Mouse (Mus musculus) spleen, postnatal 4 days (tissue): ENCODE data around the gene Tectb.
"Not testable (repeated sequence)": the region's sequence is repeated elsewhere in the genome, so short reads cannot be mapped to it uniquely, and the experiment has no call there.

Experiments used
- DNase-seq, 2 experiments: peaks; one replicate each; pipeline ENCODE4 v3.0.0; 2022; ENCODE audit warnings: low spot score in 2 of 2

Tectb gene

GRCm38 (mm10) chr19:55180433-55180832 lies at the start of gene Tectb:
TSS of gene Tectb (plus strand) at chr19:55180733.
- no peak for DNase-seq

GRCm38 (mm10) chr19:55131747-55132146 lies 48.8 kb upstream of the Tectb start:
- DNase-seq, result no peak

GRCm38 (mm10) chr19:55132476-55132875 lies 48.1 kb upstream of the Tectb start:
- no peak for DNase-seq

DNA sequence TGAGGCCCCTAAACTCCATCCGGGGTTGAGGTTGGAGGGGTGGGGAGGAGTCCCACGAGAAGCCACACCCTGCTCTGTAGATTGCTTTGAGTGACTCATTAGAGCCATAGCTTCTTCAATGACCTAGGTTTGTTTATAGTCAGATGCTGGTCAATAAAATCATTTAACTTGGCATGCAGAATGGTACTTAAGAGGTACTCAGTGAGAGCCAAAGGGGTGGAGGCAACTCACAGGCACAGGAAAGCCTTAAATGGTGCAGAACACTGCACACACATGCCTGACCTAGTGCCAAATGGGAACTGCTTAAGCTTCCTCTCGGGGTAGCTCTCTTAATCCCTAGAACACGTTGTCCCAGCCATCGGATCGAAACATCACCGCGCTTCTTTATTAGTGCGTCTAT lies 46.0 kb upstream of the Tectb start:
- DNase-seq, result no peak

- no peak for DNase-seq
These were observed 44.6 kb upstream of the Tectb start for GRCm38 (mm10) chr19:55135918-55136317.

DNA sequence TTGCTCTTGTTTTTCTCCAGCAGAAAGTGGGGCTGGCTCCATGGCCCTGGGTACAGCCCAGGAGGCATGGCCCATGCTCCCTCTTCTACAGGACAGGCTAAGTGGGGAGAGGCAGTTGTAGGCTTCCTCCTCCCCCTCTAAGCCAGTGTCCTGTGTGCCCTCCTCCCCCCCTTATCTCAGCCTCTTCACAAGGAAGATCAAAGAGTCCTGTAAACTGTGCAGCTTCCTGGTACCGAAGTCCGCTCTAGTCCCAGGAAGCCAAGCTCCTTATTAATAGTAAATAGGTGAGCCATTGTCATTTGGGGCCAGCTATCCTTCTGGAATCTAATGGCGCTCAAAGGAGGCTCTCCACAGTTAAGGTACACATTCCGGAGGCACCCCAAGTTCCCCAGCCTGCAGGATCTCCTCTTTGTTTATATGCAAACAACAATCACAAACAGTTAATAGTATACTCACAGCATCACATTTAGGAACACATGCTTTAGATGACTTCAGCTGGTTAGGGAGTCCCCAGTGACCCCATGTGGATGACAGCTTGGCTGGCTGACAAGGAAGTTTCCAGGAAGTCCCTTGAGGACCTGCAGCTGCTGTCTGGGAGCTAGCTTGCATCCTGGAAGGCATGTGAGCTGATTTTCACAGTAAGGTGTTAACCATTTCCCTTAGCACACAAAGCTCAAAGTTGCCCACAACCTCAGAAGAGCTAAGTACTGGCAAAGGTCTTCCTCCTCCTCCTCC lies 43.7 kb upstream of the Tectb start:
- DNase-seq, result no peak

GRCm38 (mm10) chr19:55137884-55138283 lies 42.6 kb upstream of the Tectb start:
- no peak for DNase-seq

GRCm38 (mm10) chr19:55138506-55138905 lies 42.0 kb upstream of the Tectb start:
- no peak for DNase-seq

DNA sequence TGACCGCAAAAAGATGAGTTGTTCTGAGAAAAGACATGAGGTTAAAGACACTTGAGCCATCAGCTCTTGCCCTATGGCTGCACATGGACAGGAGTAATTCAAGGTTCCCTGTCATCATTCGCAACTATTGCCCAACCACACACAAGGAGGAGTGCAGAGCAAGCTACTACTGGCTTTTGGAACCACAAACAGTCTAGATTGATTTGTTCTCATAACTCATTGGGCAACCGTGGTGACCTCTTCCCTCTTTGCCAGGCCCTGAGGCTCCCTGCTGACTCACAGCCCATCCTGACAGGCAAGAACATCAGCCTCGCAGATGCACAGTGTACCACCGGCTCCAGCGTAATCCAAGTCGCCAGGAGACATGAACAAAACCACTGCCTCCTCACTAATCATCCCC lies 41.2 kb upstream of the Tectb start:
- no peak for DNase-seq

DNA sequence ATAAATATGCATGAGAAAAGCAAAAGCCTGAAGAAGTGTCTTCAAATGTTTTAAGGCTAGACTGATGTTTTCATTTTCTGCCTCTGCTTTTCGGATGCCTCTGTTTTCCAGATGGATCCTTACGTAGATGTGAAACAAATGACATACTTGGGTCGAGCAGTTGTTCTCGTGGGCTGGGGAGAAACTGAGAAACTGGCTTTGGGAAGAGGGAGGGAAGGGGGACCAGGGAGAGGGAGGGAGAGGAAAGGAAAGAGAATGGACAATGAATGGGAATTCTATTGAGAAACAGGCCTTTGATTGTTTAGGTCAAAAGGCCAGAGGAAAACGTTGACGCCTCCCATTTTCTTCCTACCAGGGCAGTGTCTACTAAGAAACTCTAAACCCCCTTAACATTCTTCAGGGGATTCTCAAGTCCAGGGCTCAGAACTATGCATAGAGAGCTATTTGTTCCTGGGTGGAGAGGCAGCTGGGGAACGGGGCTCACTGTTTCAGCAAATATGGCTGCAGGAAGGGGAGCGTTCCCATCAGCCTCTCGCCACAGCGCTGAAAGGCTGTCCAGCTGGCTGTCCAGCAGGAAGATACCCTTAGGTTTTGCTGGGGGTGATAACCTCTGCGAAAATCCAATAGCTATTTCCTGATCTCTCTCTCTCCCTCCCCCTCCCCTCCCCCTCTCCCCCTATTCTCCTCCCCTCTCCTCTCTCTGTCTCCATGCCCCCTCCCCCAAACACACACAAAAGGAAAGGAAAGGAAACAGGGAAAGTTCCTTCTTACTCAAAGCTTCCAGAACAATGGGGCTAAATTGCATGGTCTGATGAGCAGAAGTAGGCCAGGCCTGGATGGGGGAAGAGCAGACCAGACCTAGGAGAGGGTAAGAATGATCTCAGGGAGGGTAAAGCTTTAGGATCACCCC lies 36.9 kb upstream of the Tectb start:
- DNase-seq, result no peak

DNA sequence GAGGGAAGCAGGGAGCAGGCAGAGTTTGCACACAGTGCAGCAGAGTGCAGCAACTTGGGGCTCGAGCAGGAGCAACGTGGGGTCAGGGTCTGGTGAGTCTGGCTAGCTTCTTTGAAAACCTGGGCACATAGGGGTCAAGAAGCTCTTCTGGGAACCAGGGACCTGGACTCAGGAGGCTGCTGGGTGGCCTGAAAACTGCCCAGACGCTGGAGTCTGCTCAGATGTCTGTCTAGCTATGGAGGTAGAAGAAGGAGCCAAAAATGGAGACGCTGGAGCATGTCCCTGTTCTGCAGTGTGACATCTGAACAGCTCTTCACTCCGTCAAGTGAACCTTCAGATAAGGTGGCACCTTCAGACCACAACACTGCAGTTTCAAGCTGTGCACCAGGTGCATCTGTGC lies 35.8 kb upstream of the Tectb start:
- no peak for DNase-seq

GRCm38 (mm10) chr19:55145136-55145535 lies 35.4 kb upstream of the Tectb start:
- DNase-seq, result no peak

GRCm38 (mm10) chr19:55147568-55147967 lies 33.0 kb upstream of the Tectb start:
- DNase-seq, result no peak

DNA sequence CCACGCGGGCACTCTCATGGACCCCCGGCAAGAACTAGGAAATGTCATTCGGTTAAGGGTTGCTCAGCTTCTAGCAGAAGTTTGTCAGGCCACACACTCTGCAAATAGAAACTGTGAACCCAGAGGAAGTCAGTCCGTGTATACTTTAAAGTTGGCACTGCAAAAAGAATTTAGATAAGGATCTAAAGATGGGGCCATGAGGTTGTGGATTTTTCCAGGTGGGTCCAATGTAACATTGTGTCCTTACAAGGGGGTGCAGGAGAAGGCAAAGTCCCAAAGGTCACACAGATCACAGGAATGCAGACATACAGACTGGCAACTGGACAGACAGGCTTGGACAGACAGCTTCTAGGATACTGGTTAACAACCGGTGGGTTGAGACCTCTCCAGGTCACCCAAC lies 32.4 kb upstream of the Tectb start:
- no peak for DNase-seq

GRCm38 (mm10) chr19:55149646-55150045 lies 30.9 kb upstream of the Tectb start:
- DNase-seq, result no peak

DNA sequence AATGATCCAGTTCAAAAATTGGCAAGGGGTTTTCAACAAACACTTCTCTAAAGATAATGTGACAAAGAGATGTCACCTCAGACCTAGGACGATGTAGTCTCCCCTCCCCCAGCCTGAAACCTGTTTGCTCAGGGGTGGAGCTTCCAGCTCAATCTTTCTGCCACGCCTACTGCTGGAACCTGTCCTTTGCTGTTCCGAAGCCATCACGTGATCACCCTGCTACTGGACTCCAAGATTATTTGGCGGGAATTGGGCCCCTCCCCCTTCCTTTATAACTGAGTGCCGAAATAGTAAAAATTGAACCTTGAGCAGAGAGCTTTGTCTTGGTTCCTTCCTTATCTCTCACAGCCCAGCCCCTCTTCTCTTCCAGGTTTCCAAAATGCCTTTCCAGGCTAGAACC lies 28.3 kb upstream of the Tectb start:
- not testable (repeated sequence) for DNase-seq

GRCm38 (mm10) chr19:55152983-55153382 lies 27.6 kb upstream of the Tectb start:
- no peak for DNase-seq

DNA sequence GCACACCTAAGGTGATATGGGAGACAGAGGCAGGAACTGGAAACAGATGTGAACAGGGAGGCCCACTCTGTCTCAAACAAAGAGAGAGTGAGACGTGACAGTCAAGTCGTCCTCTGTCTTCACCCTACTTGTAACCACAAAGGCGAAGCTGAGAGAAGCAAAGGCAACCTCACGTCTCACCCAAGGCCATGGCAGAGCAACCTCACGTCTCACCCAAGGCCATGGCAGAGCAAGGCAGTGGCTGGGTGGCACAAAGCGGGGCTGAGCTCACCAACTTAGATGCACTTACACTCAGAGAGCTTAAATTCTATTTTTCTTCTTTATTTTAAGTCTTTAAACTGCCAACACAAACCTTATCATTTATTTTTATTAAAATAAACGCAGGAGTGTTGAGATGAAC lies 23.5 kb upstream of the Tectb start:
- no peak for DNase-seq

- no peak for DNase-seq
These were observed 21.9 kb upstream of the Tectb start for GRCm38 (mm10) chr19:55158606-55159005.

DNA sequence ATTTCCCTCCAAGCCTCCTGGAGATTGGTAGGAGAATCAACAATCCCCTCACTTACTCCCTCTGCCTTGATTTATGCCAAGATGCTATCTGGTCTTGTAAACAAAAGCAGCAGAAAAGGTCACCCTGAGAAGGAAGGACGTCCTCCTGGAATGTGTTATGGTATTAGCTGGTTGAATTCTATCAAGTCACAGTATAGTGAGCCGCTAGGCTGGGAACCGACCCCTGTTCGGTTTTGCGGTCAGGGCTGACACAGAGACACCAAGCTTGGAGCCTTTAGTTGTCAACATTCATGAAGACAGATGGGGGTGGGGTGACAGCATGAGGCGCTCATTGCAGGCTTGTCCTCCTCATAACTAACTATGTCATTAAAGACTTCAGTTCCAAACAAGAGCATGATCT lies 20.7 kb upstream of the Tectb start:
- no peak for DNase-seq

DNA sequence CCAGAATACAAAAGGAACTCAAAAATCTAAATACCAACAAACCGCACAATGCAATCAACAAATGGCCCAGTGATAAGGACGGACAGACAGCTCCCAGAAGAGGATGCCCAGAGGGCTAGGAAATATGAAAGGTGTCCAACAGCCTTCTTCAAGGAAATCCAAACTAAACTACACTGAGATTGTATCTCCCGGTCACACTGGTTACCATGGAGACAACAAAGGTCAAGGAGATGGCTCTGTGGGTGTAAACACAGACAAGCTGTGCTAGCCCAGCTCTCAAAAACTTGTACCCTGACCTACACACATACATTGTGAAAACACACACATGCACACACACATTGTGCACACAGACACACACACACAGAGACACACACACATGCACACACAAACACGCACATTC lies 18.3 kb upstream of the Tectb start:
- DNase-seq, result no peak

GRCm38 (mm10) chr19:55164162-55164561 lies 16.4 kb upstream of the Tectb start:
- no peak for DNase-seq
